Mouse (Mus musculus): Measurements from ENCODE around the gene Olfr462.

The Olfr462 gene

DNA sequence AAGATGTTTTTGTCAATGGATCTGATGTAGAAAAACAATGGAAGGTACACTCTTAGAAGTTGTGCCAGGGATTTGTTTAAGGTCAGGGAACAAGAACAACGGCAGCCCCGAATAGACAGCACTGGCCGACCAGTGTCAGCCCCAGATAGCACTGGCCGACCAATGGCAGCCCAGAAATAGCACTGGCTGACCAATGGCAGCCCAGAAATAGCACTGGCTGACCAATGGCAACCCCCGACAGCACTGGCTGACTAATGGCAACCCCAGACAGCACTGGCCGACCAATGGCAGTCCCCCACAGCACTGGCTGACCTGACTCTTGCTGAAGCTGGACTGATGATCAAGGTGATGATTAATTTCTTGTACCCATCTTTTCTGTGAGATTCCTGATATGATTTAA, 44.2 kb downstream of the Olfr462 start:
- no peak for DNase-seq (ENCODE audit: low read depth, low spot score)

DNA sequence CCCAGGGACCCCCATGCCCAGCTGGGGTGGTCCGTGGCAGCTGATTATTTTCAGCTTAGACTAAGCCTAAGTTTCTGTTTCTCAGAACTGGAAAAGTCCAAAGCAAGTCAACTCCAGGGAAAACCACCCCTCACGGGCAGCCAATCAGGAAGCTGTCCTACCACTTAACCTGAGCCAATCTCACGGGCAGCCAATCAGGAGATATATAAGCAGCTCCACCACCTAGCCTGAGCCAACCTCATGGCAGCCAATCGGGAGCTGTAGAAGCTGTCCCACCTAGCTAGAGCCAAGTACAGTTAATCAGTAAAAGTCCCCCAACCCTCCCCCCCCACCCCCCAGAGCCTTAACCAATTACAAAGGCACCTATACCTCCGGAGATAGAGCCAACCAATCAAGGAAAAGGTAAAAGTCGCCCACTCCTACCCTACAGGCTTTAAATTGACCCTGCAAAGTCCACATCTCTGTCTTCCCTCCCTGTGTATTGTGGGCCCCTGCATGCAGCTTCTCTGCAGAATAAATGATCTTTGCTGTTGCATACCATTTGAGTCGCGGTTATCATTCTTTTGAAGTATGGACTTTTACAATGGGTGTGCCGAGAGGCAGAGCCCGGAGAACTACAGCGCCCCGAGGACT, 45.0 kb downstream of the Olfr462 start:
- DNase-seq (ENCODE audit: low read depth, low spot score), result no peak

DNA sequence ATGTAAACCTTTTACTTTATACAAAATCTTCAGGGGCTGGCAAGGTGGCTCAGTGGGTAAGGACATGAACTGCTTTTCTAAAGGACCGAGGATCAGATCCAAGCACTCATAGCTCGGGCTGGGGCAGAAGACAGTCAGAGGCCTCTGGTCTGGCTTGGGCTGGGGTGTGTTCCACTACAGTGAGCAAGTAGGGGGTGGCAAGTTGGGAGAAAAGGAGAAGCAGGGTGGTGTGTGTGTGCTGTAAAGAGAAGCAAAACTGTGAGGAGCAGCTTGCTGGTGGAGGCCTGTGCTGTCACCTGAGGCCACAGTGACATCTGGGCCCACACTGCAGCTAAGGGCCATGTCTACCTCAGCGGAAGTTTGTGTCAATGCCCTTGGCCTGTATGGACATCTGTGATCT, 50.6 kb downstream of the Olfr462 start:
- no peak for DNase-seq (ENCODE audit: low read depth, low spot score)

DNA sequence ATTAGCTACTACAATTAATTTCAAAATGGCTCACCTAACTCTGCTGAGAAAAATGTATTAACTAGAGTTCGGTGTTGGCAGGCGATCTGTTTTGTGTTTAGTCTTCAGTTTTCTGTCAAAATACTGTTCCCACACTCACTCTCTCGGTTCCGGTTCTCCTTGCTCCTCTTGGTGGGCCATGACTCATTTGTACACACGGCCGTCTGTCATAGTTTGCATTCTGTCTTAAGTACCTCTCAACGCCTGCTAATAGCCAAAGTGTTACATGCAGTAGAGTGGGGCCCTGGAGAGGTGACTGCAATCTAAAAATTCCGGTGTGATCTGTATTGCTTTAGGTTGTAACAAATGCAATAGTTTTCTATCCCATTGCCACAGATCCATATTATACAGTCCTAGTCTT, 51.4 kb downstream of the Olfr462 start:
- DNase-seq (ENCODE audit: low read depth, low spot score), result peak; percentile 7
